Mouse (Mus musculus) G1E (cell line): ENCODE data around the gene Ramp2.

ENCODE experiments used
- CTCF ChIP-seq: IDR thresholded peaks from 2 replicates; pipeline ENCODE4 v1.5.1; 2012; ENCODE audit warnings: low read depth, low read length, inconsistent platforms, mixed read lengths
- TAL1 ChIP-seq: conservative IDR thresholded peaks from 2 replicates; pipeline ENCODE4 v1.6.1; 2012; ENCODE audit warnings: low read depth, low read length, inconsistent platforms, mixed read lengths

DNA sequence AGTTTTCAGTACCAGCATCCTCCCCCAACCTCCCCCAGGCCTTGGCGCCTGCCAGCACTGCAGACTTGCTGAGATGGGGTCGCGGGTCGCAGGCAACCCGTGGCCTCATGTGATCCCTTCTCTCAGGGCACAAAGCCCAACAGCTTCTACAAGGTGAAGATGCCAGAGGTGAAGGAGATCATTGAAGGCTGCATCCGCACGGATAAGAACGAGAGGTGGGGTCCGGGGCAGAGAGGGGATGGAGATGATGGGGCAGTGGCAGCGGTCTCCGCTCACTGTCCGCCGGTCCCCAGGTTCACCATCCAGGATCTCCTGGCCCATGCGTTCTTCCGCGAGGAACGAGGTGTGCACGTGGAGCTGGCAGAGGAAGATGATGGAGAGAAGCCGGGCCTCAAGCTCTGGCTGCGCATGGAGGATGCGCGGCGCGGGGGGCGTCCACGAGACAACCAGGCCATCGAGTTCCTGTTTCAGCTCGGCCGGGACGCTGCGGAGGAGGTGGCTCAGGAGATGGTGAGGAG is 19.2 kb downstream of the Ramp2 start:
- TF ChIP-seq CTCF (no peak), TAL1 (no peak)
